Mouse (Mus musculus) stomach, postnatal 0 days (tissue): ENCODE results near the gene Zmynd12. TPM values are rescaled to one million over a fixed set of nuclear protein-coding genes. Genes with fewer than 3 reads are reported as not detected.

Experiments used
- ATAC-seq: fragments of 200-750 bp; cut with Nextera tagmentation; 2 replicates; pipeline ENCODE4 v1.8.0; 2017; ENCODE audit not compliant: low FRiP score, low TSS enrichment
- DNase-seq: peaks from one replicate; pipeline ENCODE4 v3.0.0-alpha.2; 2016; ENCODE audit warnings: low spot score
- H3K27ac ChIP-seq: fragments of 300-500 bp; sonication (generic); replicated peaks from 2 replicates; pipeline ENCODE4 v1.5.1; 2014; ENCODE audit warnings: mild to moderate bottlenecking, control low read depth
- H3K27me3 ChIP-seq: fragments of 300-500 bp; sonication (generic); 2 replicates; pipeline ENCODE4 v1.6.1; 2014; ENCODE audit warnings: low read length; ENCODE audit not compliant: control insufficient read depth, insufficient read depth
- H3K36me3 ChIP-seq: fragments of 300-500 bp; sonication (generic); 2 replicates; pipeline ENCODE4 v1.6.1; 2014; ENCODE audit warnings: low read length, mixed read lengths; ENCODE audit not compliant: control insufficient read depth, insufficient read depth
- H3K4me1 ChIP-seq: fragments of 300-500 bp; sonication (generic); replicated peaks from 2 replicates; pipeline ENCODE4 v1.6.1; 2014; ENCODE audit warnings: antibody characterized with exemption; ENCODE audit not compliant: control insufficient read depth, insufficient read depth
- H3K4me2 ChIP-seq: fragments of 300-500 bp; sonication (generic); replicated peaks from 2 replicates; pipeline ENCODE4 v1.6.1; 2014; ENCODE audit warnings: low read depth, mild to moderate bottlenecking, control low read depth, moderate library complexity
- H3K4me3 ChIP-seq: fragments of 300-500 bp; sonication (generic); 2 replicates; pipeline ENCODE4 v1.5.1; 2014; ENCODE audit warnings: low read depth, low read length, control low read depth
- H3K9ac ChIP-seq: fragments of 300-500 bp; sonication (generic); 2 replicates; pipeline ENCODE4 v1.6.1; 2014; ENCODE audit warnings: mild to moderate bottlenecking, low read length, control low read depth, mixed read lengths
- H3K9me3 ChIP-seq: fragments of 300-500 bp; sonication (generic); 2 replicates; pipeline ENCODE4 v1.6.1; 2016; ENCODE audit warnings: low read length; ENCODE audit not compliant: control insufficient read depth
- CTCF ChIP-seq: IDR thresholded peaks from 2 replicates; pipeline ENCODE4 v1.5.1; 2016; ENCODE audit warnings: antibody characterized with exemption, low read depth, mild to moderate bottlenecking, moderate library complexity
- EP300 ChIP-seq: optimal IDR thresholded peaks from 2 replicates; pipeline ENCODE3; 2016; ENCODE audit warnings: antibody characterized with exemption
- whole genome bisulfite sequencing: fragments of 180-500 bp; shearing (Covaris S2); extraction: QIAGEN DNeasy Blood & Tissue Kit; methylation state at CpG from one replicate; pipeline ENCODE4 v1.1.7; 2014; 5-methylcytosine and 5-hydroxymethylcytosine counted together
- polyA plus RNA-seq: library from polyadenylated mRNA; unstranded; fragments of >200 nt; fragmentation: Nextera tagmentation; extraction: Ambion mirVana; gene quantifications from 2 replicates; pipeline ENCODE4 v1.2.1, GENCODE M21; 2015

Gene Zmynd12
- polyA plus RNA-seq, 1 experiment from 2014 or later, result 0.15 TPM

GRCm38 (mm10) chr4:119417894-119418293 is 4.7 kb upstream of the Zmynd12 start:
- no peaks in the 10 kb centered on the region; the same call in 1 of the 2 replicates for H3K4me1 ChIP-seq
- H3K9me3 ChIP-seq, result no peaks in the 10 kb centered on the region
- no peak for TF ChIP-seq CTCF
- no peak for TF ChIP-seq EP300
- ATAC-seq (no peak), DNase-seq (no peak)
- no peaks in the 10 kb centered on the region for H3K36me3 ChIP-seq
- 82% methylated on average over 3 of the region's 3 CpGs for WGBS
- no peak overlapping the region for H3K4me2 ChIP-seq
- no peaks in the 10 kb centered on the region for H3K27me3 ChIP-seq
- H3K4me3 ChIP-seq, result no peak overlapping the region
- no peak overlapping the region for H3K9ac ChIP-seq
- H3K27ac ChIP-seq, result no peak overlapping the region

GRCm38 (mm10) chr4:119421191-119421590 is 1.4 kb upstream of the Zmynd12 start:
- 15% methylated on average over 3 of the region's 3 CpGs for WGBS
- peak overlapping the region; percentile 82; the same call in 1 of the 2 replicates for H3K9ac ChIP-seq
- H3K27ac ChIP-seq, result no peak overlapping the region
- H3K4me2 ChIP-seq, result peak overlapping the region; percentile 93
- peaks cover 4% of the 10 kb centered on the region; the same call in 1 of the 2 replicates for H3K4me1 ChIP-seq
- H3K9me3 ChIP-seq, result no peaks in the 10 kb centered on the region
- ATAC-seq, result no peak
- no peaks in the 10 kb centered on the region for H3K36me3 ChIP-seq
- TF ChIP-seq CTCF, result no peak
- no peak for TF ChIP-seq EP300
- H3K4me3 ChIP-seq, result peak overlapping the region; percentile 63
- H3K27me3 ChIP-seq, result no peaks in the 10 kb centered on the region
- DNase-seq, result no peak

- Histone ChIP-seq H3K4me3 (peak overlapping the region; percentile 63), H3K9me3 (no peaks in the 10 kb centered on the region), H3K27me3 (no peaks in the 10 kb centered on the region), H3K4me1 (peaks cover 4% of the 10 kb centered on the region; the same call in 1 of the 2 replicates), H3K27ac (peak overlapping the region; percentile 87), H3K9ac (peak overlapping the region; percentile 82), H3K36me3 (no peaks in the 10 kb centered on the region), H3K4me2 (peak overlapping the region; percentile 93)
- DNase-seq (peak; percentile 61), ATAC-seq (peak; percentile 60)
- TF ChIP-seq EP300 (no peak), CTCF (no peak)
- WGBS, result under 1% methylated on average over 30 of the region's 31 CpGs
These were observed 707 bp upstream of the Zmynd12 start for GRCm38 (mm10) chr4:119421921-119422293.

GRCm38 (mm10) chr4:119425077-119425476 is 2.5 kb downstream of the Zmynd12 start:
- DNase-seq (no peak), ATAC-seq (no peak)
- 86% methylated on average over 2 of the region's 2 CpGs for WGBS
- H3K36me3 ChIP-seq, result no peaks in the 10 kb centered on the region
- H3K4me2 ChIP-seq, result no peak overlapping the region
- no peaks in the 10 kb centered on the region for H3K27me3 ChIP-seq
- H3K4me3 ChIP-seq, result no peak overlapping the region
- H3K9ac ChIP-seq, result no peak overlapping the region
- H3K9me3 ChIP-seq, result no peaks in the 10 kb centered on the region
- H3K4me1 ChIP-seq, result peaks cover 4% of the 10 kb centered on the region; the same call in 1 of the 2 replicates
- H3K27ac ChIP-seq, result no peak overlapping the region
- TF ChIP-seq EP300 (no peak), CTCF (no peak)

GRCm38 (mm10) chr4:119425601-119426000 is 3.0 kb downstream of the Zmynd12 start:
- no peak for TF ChIP-seq EP300
- no peak for TF ChIP-seq CTCF
- 27% methylated on average over 2 of the region's 2 CpGs for WGBS
- no peak for ATAC-seq

GRCm38 (mm10) chr4:119427680-119428079 is 5.1 kb downstream of the Zmynd12 start:
- Histone ChIP-seq H3K9me3 (no peaks in the 10 kb centered on the region), H3K4me2 (no peak overlapping the region), H3K36me3 (no peaks in the 10 kb centered on the region), H3K9ac (no peak overlapping the region), H3K27ac (no peak overlapping the region), H3K27me3 (no peaks in the 10 kb centered on the region), H3K4me3 (no peak overlapping the region), H3K4me1 (peaks cover 4% of the 10 kb centered on the region; the same call in 1 of the 2 replicates)
- TF ChIP-seq EP300 (no peak), CTCF (no peak)
- WGBS, result 43% methylated on average over 2 of the region's 2 CpGs
- DNase-seq (no peak), ATAC-seq (no peak)

More at GRCm38 (mm10) chr4:119425601-119426000, 3.0 kb downstream of the Zmynd12 start:
- Histone ChIP-seq H3K4me1 (peaks cover 4% of the 10 kb centered on the region; the same call in 1 of the 2 replicates), H3K9me3 (no peaks in the 10 kb centered on the region), H3K9ac (no peak overlapping the region), H3K36me3 (no peaks in the 10 kb centered on the region), H3K27ac (no peak overlapping the region), H3K4me3 (no peak overlapping the region), H3K4me2 (no peak overlapping the region), H3K27me3 (no peaks in the 10 kb centered on the region)
- DNase-seq, result no peak
